Mouse (Mus musculus) megakaryocyte, embryonic 14.5 days (primary cell): ENCODE results near the gene Selenok. TPM values are rescaled to one million over a fixed set of nuclear protein-coding genes. Genes with fewer than 3 reads are reported as not detected.

Experiments
- H3K27me3 ChIP-seq: replicated peaks from 2 replicates; pipeline ENCODE3; 2012; ENCODE audit warnings: inconsistent platforms
- H3K36me3 ChIP-seq: replicated peaks from 2 replicates; pipeline ENCODE3; 2012; ENCODE audit warnings: low read length, inconsistent platforms, mixed read lengths
- H3K4me1 ChIP-seq: 2 replicates; pipeline ENCODE4 v1.6.1; 2012; ENCODE audit warnings: inconsistent platforms
- H3K4me3 ChIP-seq: replicated peaks from 2 replicates; pipeline ENCODE3; 2012; ENCODE audit warnings: moderate library complexity, mild to moderate bottlenecking, inconsistent platforms
- H3K9me3 ChIP-seq: 2 replicates; pipeline ENCODE4 v1.6.1; 2012; ENCODE audit warnings: inconsistent platforms
- FLI1 ChIP-seq: IDR thresholded peaks from 2 replicates; pipeline ENCODE4 v1.6.1; 2012; ENCODE audit warnings: low read length, inconsistent platforms, mixed read lengths
- GATA1 ChIP-seq: IDR thresholded peaks from 3 replicates; pipeline ENCODE4 v1.6.1; 2012; ENCODE audit warnings: mixed read lengths, low read length, inconsistent platforms, borderline replicate concordance
- polyA plus RNA-seq: library from polyadenylated mRNA; stranded (reverse); fragments of >175 nt; gene quantifications from 2 replicates; pipeline ENCODE4 v1.2.3, GENCODE M21; 2012; ENCODE audit warnings: low replicate concordance; ENCODE audit not compliant: insufficient read depth

Selenok gene
- polyA plus RNA-seq, 1 experiment, result 23.5 TPM

GRCm38 (mm10) chr14:30024387-30024786 is 56.3 kb downstream of the Selenok start:
- peaks cover 2% of the 10 kb centered on the region for H3K27me3 ChIP-seq
- TF ChIP-seq FLI1, result no peak
- TF ChIP-seq GATA1, result no peak

More at GRCm38 (mm10) chr14:30024387-30024786, 56.3 kb downstream of the Selenok start:
- no peaks in the 10 kb centered on the region for H3K36me3 ChIP-seq
- no peaks in the 10 kb centered on the region for H3K9me3 ChIP-seq
- no peak overlapping the region for H3K4me3 ChIP-seq
- no peaks in the 10 kb centered on the region for H3K4me1 ChIP-seq

Other genes starting within 250 kb of the Selenok start
- not detected in 2 replicates for gene Cacna2d3, start 246.4 kb upstream of the Selenok start, polyA plus RNA-seq
- 0.81 and 18.7 TPM in 2 replicates for gene Actr8, start 10.0 kb downstream of the Selenok start, polyA plus RNA-seq
- 1.7 TPM in 1 of 2 replicates, not detected in the other for gene Il17rb, start 40.6 kb downstream of the Selenok start, polyA plus RNA-seq
- gene Chdh, start 40.7 kb downstream of the Selenok start, polyA plus RNA-seq, result 0.13 TPM in 1 of 2 replicates, not detected in the other